Mouse (Mus musculus): ENCODE data around the gene Paqr9. TPM values are rescaled to one million over a fixed set of nuclear protein-coding genes. Genes with fewer than 3 reads are reported as not detected.

Paqr9 gene
- total RNA-seq, 2 experiments from 2014 or later: 47.4 to 47.5 TPM

DNA sequence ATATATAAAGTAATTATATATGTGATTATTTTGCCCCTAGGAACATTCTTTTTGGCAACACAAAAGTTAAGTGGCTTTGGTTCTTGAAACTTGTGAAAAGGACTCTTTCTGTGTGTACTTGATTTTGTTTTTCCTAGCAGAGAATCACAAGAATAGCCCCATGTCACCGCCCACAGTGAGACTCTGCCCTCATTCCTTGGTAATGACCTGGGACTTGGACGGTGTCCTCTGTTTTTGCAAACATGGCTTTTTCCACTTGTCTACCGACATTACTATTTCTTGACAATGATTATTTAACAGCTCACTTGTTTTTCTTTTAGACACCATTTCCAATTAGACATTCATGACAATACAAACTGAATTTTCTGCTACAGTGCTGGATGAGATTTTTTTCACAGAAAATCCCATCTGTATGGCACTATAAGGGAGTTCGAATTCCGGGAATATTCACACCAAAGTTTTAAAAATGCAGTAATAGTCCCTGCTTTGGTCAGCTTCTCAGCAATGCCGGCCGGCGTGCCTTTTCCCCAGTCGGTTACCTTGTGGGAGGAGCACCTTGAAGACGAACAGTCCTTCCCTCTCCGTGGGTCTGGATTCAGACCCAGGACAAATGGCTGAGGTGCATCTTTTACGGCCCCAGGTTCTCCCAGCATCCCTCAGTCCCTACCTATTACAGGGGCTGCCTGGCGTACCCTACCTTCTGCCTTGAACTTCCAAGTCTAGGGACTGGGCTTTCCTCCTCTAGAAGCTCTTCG lies 55.6 kb downstream of the Paqr9 start:
- intact Hi-C loops (cut with DNase I): no loop called here
- peak; percentile 32 to 35 for DNase-seq

DNA sequence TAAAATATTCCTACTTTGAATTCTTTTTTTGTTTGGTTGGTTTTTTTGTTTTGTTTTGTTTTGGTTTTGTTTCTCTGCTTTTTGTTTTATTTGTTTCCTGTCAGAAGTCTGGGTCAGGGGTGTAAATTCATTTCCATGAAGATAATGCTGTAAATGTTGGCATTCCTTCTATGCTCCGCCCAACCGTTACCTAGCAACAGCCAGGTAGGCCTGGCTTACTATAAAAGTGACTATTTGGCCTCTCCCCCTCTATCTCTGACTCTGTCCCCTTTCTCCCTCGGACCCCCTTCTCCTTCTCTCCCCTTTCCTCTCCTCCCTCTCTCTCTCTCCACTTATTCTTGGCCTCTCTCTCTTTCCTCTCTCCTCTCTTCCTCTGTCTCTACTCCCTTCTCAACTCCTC lies 56.5 kb downstream of the Paqr9 start:
- DNase-seq: no peak
- intact Hi-C loops (cut with DNase I): no loop called here

Other genes with a start within 250 kb of the Paqr9 start
- 1 to 10 TPM; 1.1 to 1.4 TPM for gene Chst2, start 152.9 kb upstream of the Paqr9 start, total RNA-seq (2021)
- 10 to 100 TPM; 30.8 to 40.2 TPM for gene U2surp, start 47.7 kb upstream of the Paqr9 start, total RNA-seq (2021)
- 10 to 100 TPM; 30.9 to 38.1 TPM for gene Pcolce2, start 77.9 kb downstream of the Paqr9 start, total RNA-seq (2021)
- 1 to 10 TPM; 6.6 to 7.5 TPM for gene Trpc1, start 190.7 kb downstream of the Paqr9 start, total RNA-seq (2021)

Measured in heart, postnatal 36 days (tissue).